Mouse (Mus musculus) CH12F3 (cell line): ENCODE data around the gene Cela2a.

Experiments
- in situ Hi-C: fragments of 300-500 bp; cut with MboI; formaldehyde crosslinking; loops from 2 replicates; pipeline ENCODE4 v1.14.3; 2020; ENCODE audit warnings: low sequenced_read_pairs

Gene Cela2a

GRCm38 (mm10) chr4:141859351-141859750 lies 33.4 kb upstream of the Cela2a start:
- in situ Hi-C loops = no loop called here

- in situ Hi-C loops = no loop called here
These were observed 32.5 kb upstream of the Cela2a start for GRCm38 (mm10) chr4:141858501-141858900.

- in situ Hi-C loops = no loop called here
These were observed 31.5 kb upstream of the Cela2a start for GRCm38 (mm10) chr4:141857422-141857930.

GRCm38 (mm10) chr4:141853437-141853836 lies 27.5 kb upstream of the Cela2a start:
- in situ Hi-C loops = no loop called here

GRCm38 (mm10) chr4:141845999-141846398 lies 20.0 kb upstream of the Cela2a start, which contains the start of gene Ctrc:
Gene Ctrc (minus strand): TSS chr4:141846359.
- in situ Hi-C loops = no loop called here

GRCm38 (mm10) chr4:141834536-141835095 lies 8.7 kb upstream of the Cela2a start:
- in situ Hi-C loops = no loop called here

GRCm38 (mm10) chr4:141833911-141834310 lies 8.0 kb upstream of the Cela2a start:
- in situ Hi-C loops = no loop called here

GRCm38 (mm10) chr4:141831361-141831760 lies 5.4 kb upstream of the Cela2a start:
- in situ Hi-C loops = no loop called here

- in situ Hi-C loops = no loop called here
These were observed 4.4 kb upstream of the Cela2a start for GRCm38 (mm10) chr4:141830381-141830780.

- in situ Hi-C loops = no loop called here
These were observed 2.2 kb upstream of the Cela2a start for GRCm38 (mm10) chr4:141828177-141828576.

- in situ Hi-C loops = no loop called here
These were observed 1.4 kb upstream of the Cela2a start for GRCm38 (mm10) chr4:141827401-141827800.

- in situ Hi-C loops = loop anchor here (25.0 kb wide), 1 partner anchor 264 kb away; the partner anchor contains the start of gene Tmem51
These were observed 3.0 kb downstream of the Cela2a start for GRCm38 (mm10) chr4:141822979-141823378.

GRCm38 (mm10) chr4:141822089-141822488 lies 3.9 kb downstream of the Cela2a start:
- in situ Hi-C loops = loop anchor here (25.0 kb wide), 1 partner anchor 265 kb away; the partner anchor contains the start of gene Tmem51

GRCm38 (mm10) chr4:141821178-141821577 lies 4.8 kb downstream of the Cela2a start:
- in situ Hi-C loops = loop anchor here (25.0 kb wide), 1 partner anchor 266 kb away; the partner anchor contains the start of gene Tmem51

GRCm38 (mm10) chr4:141819316-141819715 lies 6.6 kb downstream of the Cela2a start:
- in situ Hi-C loops = loop anchor here (25.0 kb wide), 1 partner anchor 268 kb away; the partner anchor contains the start of gene Tmem51

- in situ Hi-C loops = loop anchor here (25.0 kb wide), 1 partner anchor 268 kb away; the partner anchor contains the start of gene Tmem51
These were observed 7.1 kb downstream of the Cela2a start for GRCm38 (mm10) chr4:141818861-141819260.

- in situ Hi-C loops = loop anchor here (25.0 kb wide), 1 partner anchor 270 kb away; the partner anchor contains the start of gene Tmem51
These were observed 8.3 kb downstream of the Cela2a start for GRCm38 (mm10) chr4:141817706-141818105.

GRCm38 (mm10) chr4:141816776-141817655 lies 8.9 kb downstream of the Cela2a start:
- in situ Hi-C loops = loop anchor here (25.0 kb wide), 1 partner anchor 270 kb away; the partner anchor contains the start of gene Tmem51

- in situ Hi-C loops = loop anchor here (25.0 kb wide), 1 partner anchor 271 kb away; the partner anchor contains the start of gene Tmem51
These were observed 9.7 kb downstream of the Cela2a start for GRCm38 (mm10) chr4:141816267-141816666.

- in situ Hi-C loops = loop anchor here (25.0 kb wide), 1 partner anchor 276 kb away; the partner anchor contains the start of gene Tmem51
These were observed 14.6 kb downstream of the Cela2a start for GRCm38 (mm10) chr4:141811375-141811774.

- in situ Hi-C loops = loop anchor here (25.0 kb wide), 1 partner anchor 276 kb away; the partner anchor contains the start of gene Tmem51
These were observed 15.0 kb downstream of the Cela2a start for GRCm38 (mm10) chr4:141810975-141811374.
